Mouse (Mus musculus) duodenum, adult 2 months (tissue): ENCODE measurements around the gene Traf3ip1. TPM values are rescaled to one million over a fixed set of nuclear protein-coding genes. Genes with fewer than 3 reads are reported as not detected.

ENCODE experiments used
- polyA plus RNA-seq: library from polyadenylated mRNA; depleted of rRNA; stranded (reverse); fragments of >200 nt; gene quantifications from 2 replicates; pipeline ENCODE4 v1.2.3, GENCODE M21; 2012; ENCODE audit warnings: low replicate concordance; rRNA removed

The Traf3ip1 gene
- 1.8 and 2.9 TPM in 2 replicates for polyA plus RNA-seq

DNA sequence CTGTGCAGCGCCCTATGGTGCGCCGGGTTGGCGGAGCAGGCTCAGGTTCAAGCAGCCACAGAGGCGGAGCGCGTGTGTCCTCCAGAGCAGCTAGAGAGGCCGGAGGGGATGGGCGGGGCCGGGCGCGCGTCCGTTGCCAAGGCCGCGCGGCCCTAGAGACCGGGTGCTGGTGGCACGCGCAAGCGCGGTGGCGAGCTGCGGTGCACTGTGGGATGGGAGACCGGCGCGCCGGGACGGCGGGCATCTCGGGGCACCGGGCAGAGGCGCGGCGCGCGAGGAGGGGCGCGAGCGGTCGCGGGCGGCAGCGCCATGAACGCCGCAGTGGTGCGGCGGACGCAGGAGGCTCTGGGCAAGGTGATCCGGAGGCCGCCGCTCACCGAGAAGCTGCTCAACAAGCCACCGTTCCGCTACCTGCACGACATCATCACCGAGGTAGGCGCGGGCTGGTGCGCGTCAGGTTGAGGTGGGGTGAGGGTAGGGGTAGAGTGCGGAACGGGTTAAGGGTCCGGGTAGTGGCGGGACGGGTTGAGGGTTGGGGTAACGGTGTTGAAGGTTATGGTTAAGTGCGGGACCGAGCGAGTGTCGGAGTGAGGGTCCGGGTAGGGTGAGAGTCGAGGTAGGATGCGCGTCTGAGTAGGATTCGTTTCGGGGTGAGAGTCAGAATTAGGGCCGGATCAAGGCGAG is at the start of gene Traf3ip1:
Gene Traf3ip1 (plus strand): TSS at position 191 of the 684 bp plus-strand sequence.

DNA sequence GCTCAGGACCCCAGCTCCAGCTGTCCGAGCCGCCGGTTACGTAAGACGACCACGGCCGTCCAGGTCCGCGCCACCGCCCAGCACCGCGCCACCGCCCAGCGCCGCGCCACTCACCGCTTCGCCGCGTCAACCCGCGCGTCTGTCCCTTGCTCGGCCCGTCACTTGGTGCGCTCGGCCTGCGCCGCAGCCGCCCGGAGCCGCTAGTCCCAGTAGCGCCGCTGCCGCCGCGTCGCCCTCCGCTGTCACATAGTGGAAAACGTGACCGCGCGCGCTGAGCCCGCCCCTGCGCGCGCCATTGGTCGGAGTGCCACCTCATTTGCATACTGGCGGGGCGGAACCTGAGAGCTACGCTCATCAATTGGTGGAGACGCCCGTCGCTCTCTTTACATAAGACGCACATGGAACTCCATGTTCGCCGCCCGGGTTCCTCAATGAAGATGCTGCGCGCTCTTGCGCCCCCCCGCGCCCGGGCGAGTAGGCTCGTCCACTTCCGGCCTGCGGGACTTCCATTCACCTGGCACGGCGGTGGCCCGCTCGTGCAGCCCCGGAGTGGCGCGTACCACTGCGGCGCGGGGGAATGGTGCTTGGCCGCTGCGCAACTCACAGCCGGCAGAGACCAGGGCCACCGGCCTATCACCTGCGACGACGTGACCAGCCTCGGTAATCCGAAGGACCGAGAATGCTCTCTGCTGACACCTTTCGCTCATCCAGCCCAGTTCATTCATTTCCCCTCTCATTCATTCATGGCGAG is 35.2 kb upstream of the Traf3ip1 start, which contains the start of gene Per2:
Gene Per2 (minus strand): TSS at position 266 of the 751 bp plus-strand sequence.

DNA sequence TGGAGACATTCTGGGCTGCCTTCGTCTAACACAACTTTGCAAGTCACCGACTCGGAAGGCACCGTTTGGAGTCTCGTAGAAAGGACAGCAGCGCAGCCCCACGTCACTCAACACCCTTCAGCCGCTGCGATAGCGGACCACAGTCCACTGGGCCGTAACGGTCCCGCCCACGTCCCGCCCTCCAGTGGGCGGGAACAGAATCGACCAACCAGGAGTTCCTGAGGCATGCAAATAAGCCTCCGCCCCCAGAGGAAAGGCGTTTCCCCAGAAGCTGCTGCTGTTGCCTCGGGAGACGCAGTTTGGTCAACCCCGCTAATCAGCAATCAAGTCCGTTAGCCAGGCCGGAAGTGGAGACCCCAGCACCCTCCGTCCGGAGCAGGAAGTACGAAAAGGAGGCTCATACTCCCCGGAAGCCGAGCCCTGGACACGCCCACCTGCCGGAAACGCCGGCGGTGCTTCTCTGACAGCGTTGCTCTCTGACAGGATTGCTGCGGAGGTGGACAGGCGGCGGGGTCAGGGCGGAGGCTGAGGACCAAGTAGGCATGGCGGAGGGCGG is 45.9 kb downstream of the Traf3ip1 start, which contains the start of gene Asb1:
Gene Asb1 (plus strand): TSS at position 274 of the 556 bp plus-strand sequence.

Other genes starting within 250 kb of the Traf3ip1 start
- 7.8 and 12.7 TPM in 2 replicates for gene Ube2f, start 244.3 kb upstream of the Traf3ip1 start, polyA plus RNA-seq
- 29.1 and 30.8 TPM in 2 replicates for gene Scly, start 196.3 kb upstream of the Traf3ip1 start, polyA plus RNA-seq
- gene Espnl, start 172.6 kb upstream of the Traf3ip1 start, polyA plus RNA-seq, result 0.07 TPM in 1 of 2 replicates, not detected in the other
- 1.2 and 2.5 TPM in 2 replicates for gene Klhl30, start 143.6 kb upstream of the Traf3ip1 start, polyA plus RNA-seq
- gene Erfe, start 128.2 kb upstream of the Traf3ip1 start, polyA plus RNA-seq, result 6.0 and 10.1 TPM in 2 replicates
- gene Ilkap, start 95.8 kb upstream of the Traf3ip1 start, polyA plus RNA-seq, result 36.7 and 44.9 TPM in 2 replicates
- gene Hes6, start 80.6 kb upstream of the Traf3ip1 start, polyA plus RNA-seq, result 89.8 and 91.8 TPM in 2 replicates
- gene Per2, start 35.3 kb upstream of the Traf3ip1 start, polyA plus RNA-seq, result 3.8 and 5.5 TPM in 2 replicates
- 2.1 and 3.1 TPM in 2 replicates for gene Asb1, start 45.9 kb downstream of the Traf3ip1 start, polyA plus RNA-seq